Mouse (Mus musculus): Measurements from ENCODE around the gene Gm38393. TPM values are rescaled to one million over a fixed set of nuclear protein-coding genes. Genes with fewer than 3 reads are reported as not detected.

Gene Gm38393
- polyA plus RNA-seq, 1 experiment: 0.06 TPM

DNA sequence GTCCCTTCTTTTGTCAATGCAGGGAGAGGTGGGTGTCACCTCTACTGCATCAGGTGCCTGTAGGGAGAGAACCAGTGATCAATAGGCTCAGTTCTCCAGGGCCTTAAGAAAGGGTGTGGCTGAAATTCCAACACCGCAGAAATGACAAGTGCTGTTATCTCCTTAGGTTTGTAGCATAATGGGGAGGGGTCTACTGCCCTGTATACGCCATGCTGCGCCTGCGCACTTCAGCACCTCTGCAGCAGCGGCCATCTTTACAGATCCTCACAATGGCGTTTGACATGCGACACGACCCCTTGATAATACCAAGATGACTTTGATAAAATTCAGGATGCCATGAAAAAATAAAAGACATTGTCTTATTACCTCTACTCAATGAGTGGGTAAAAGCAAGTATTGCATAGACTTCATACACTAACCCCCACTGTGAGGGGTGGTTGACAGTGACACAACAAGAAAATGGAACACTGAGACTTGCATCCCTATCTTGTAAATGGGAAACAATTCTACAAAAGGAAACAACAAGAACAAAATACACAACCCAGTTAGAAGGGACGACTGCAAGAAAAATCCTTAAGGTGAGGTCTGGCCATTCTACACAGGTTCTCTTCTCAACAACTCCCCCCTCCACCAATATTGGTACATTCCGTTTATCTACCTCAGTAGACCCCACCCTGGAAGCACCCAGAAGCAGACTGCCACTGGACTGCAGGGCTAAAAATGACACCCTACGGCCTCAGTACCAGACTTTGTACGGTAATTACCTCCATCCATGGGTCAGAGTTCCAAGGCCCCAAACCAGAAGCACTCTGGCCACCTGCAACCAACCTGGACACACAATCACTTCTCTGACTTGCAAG lies 1.6 kb downstream of the Gm38393 start:
- DNase-seq (ENCODE audit: low read depth in 1 of 2, low spot score in 2 of 2): no peak
- H3K4me1 ChIP-seq (ENCODE audit: control insufficient read depth, insufficient read depth, insufficient read length): no peaks in the 10 kb centered on the region
- H3K27ac ChIP-seq (ENCODE audit: insufficient read depth, low read length): no peak overlapping the region
- H3K36me3 ChIP-seq (ENCODE audit: control insufficient read depth, insufficient read depth, low read length): no peaks in the 10 kb centered on the region
- no peaks in the 10 kb centered on the region for H3K27me3 ChIP-seq (ENCODE audit: control insufficient read depth, insufficient read depth, low read length)
- TF ChIP-seq POLR2A (IDR thresholded peaks at IDR 0.05; ENCODE audit: low read depth, low read length) (no peak), CTCF (IDR thresholded peaks at IDR 0.05; ENCODE audit: extremely low read depth, insufficient read depth, insufficient read length, insufficient replicate concordance) (no peak)
- WGBS: 91% methylated on average over 12 of the region's 12 CpGs
- no peak overlapping the region for H3K4me3 ChIP-seq (ENCODE audit: extremely low read depth, insufficient read depth, insufficient read length)

DNA sequence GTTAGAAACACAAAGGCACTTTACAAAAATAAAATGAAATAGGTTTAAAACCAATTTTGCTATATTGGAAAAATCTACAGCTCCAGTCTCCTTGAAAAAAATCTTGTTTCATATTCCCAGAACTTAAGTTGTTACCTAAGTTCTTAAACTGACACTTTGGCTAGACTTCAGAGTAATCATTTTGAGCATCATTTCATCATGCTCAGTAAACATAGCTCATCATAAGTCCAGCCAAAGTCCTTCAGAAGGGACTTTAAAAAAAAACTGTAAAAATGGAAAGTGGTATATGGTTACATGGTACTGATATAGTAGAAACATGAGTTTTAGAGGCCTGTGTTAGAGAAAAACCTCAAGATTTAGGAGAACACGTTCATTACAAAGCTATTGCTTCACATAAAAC lies 26.2 kb downstream of the Gm38393 start:
- DNase-seq (ENCODE audit: low read depth in 1 of 2, low spot score in 2 of 2): no peak
- H3K4me1 ChIP-seq (ENCODE audit: control insufficient read depth, insufficient read depth, insufficient read length): no peaks in the 10 kb centered on the region
- H3K27me3 ChIP-seq (ENCODE audit: control insufficient read depth, insufficient read depth, low read length): no peaks in the 10 kb centered on the region
- no peak for TF ChIP-seq CTCF (IDR thresholded peaks at IDR 0.05; ENCODE audit: extremely low read depth, insufficient read depth, insufficient read length, insufficient replicate concordance)
- TF ChIP-seq POLR2A (IDR thresholded peaks at IDR 0.05; ENCODE audit: low read depth, low read length): no peak
- H3K36me3 ChIP-seq (ENCODE audit: control insufficient read depth, insufficient read depth, low read length): no peaks in the 10 kb centered on the region
- 55% methylated on average over 1 of the region's 1 CpGs for WGBS
- H3K4me3 ChIP-seq (ENCODE audit: extremely low read depth, insufficient read depth, insufficient read length): no peak overlapping the region
- no peak overlapping the region for H3K27ac ChIP-seq (ENCODE audit: insufficient read depth, low read length)

Other genes with a start within 250 kb of the Gm38393 start
- gene Snurf, start within 50 bp of the Gm38393 start, polyA plus RNA-seq (2012; rRNA removed): not detected in 2 replicates
- 2.9 and 3.7 TPM in 2 replicates for gene Snrpn, start 135.2 kb upstream of the Gm38393 start, polyA plus RNA-seq (2012; rRNA removed)